Mouse (Mus musculus) right cerebral cortex, adult 2 months (tissue): Measurements from ENCODE around the gene Hspa2.

ENCODE experiments used
- DNase-seq, 2 experiments: peaks; one replicate each; pipeline ENCODE4 v3.0.0; 2021 to 2022; ENCODE audit warnings: low spot score in 2 of 2

The Hspa2 gene

GRCm38 (mm10) chr12:76403886-76404537, at the start of gene Hspa2:
Gene Hspa2 (plus strand): TSS chr12:76404176.
- DNase-seq: peak; percentile 100

DNA sequence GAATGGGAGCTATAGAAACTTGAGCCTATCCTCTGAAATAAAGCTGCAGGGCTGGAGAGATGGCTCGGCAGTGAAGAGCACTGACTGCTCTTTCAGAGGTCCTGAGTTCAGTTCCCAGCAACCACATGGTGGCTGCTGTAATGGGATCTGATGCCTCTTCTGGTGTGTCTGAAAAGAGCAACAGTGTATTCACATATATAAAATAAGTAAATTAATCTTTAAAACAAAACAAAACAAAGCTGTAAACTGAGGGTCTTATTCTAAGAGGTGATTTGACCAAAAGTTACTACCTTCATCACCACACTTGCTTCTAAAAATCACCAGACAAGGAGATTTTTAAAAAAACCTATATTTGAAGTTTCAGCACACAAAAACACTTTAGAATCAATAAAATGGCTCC, 43.1 kb upstream of the Hspa2 start:
- no peak for DNase-seq

GRCm38 (mm10) chr12:76361405-76362302, 42.3 kb upstream of the Hspa2 start:
- DNase-seq: no peak

GRCm38 (mm10) chr12:76362303-76362676, 41.7 kb upstream of the Hspa2 start:
- DNase-seq: no peak

DNA sequence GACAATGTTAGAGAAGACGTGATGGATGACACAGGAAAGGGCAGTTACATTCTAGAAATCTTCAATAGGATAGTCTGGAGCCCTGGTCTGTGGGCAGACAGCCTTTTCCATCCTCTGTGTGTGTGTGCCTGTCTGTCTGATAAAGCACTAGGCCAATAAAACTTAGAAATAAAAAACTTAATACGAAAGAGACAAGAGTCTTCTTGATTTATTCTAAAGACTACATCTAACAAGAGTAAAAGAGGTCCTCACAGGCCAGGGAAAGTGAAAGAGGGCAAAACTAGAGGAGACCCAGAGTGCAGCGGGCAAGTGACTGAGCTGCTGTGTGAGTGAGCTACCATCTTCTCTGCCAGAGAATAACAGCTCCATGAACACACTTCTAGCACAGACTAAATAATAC, 37.7 kb upstream of the Hspa2 start:
- no peak for DNase-seq

DNA sequence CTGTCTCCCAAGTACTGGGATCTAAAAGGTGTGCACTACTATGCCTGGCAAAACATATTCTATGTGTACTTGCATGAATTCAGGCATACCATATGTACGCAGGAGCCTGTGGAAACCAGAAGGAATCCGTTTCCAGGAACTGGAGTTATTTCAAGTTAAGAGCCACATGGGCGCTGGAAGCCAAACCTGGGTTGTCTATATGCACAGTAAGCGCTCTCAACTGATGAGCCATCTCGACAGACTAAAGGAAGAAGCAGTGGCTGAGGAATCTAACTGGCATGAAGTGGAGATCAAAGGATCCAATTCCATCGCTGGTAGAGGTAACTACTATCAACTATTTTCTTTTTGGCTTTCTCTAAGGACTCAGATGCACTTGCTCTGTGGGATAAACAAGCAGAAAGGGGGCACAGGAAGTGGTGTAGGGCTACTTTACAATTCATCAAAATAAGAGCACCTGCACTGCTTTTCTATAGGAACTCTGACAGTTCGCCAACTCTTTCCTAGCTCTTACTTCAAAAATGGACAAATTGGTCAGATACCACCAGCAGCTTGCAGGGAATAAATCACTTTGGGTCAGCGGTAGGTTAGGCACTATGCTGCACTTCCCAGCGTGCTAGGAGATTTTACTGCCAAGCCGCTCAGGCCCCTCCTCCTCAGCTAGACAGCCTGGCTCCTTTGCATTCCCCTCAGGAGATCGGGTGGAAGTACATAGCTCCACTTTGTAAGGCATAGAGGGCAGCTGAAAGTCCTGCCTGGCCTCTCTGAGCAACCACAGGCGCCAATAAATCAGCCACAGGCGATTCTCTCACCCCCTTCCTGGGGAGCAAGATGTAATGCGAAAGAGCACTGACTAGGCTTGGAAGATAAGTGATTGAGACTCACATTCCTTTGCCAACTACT, 36.6 kb upstream of the Hspa2 start:
- DNase-seq: no peak

DNA sequence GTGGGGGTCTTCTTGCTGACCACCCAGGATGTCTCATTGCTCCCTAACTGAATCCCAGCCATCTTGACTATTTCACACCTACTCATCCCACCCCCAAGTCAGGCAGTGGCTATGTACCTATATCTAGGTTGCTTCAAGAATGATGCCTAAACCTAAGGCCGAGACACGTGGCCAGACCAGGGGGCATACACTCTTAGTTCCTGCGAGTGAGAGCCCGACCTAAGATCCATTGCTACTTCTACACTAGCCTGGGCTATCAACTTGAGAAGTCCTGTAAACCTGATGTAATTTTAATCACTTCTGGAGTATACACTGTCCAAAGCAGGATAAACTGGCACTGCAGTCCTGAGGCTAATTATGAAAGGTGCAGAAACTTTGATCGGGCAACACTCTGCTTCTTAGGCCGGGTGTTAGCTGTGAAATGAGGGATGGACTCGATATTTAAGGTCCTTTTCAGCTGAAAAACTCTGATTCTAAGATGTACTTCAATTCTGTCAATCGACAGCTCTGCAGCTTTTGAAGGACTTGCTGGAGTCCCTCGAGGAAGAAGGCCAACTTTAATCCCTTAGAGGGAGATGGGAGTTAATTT, 35.7 kb upstream of the Hspa2 start:
- no peak for DNase-seq

GRCm38 (mm10) chr12:76368790-76369205, 35.2 kb upstream of the Hspa2 start:
- peak in 1 of 2 experiments; percentile 29 for DNase-seq

GRCm38 (mm10) chr12:76369206-76369977, 34.6 kb upstream of the Hspa2 start, which contains the start of gene Zbtb25:
Gene Zbtb25 (minus strand): TSS chr12:76369602.
- peak; percentile 78 to 87 for DNase-seq

DNA sequence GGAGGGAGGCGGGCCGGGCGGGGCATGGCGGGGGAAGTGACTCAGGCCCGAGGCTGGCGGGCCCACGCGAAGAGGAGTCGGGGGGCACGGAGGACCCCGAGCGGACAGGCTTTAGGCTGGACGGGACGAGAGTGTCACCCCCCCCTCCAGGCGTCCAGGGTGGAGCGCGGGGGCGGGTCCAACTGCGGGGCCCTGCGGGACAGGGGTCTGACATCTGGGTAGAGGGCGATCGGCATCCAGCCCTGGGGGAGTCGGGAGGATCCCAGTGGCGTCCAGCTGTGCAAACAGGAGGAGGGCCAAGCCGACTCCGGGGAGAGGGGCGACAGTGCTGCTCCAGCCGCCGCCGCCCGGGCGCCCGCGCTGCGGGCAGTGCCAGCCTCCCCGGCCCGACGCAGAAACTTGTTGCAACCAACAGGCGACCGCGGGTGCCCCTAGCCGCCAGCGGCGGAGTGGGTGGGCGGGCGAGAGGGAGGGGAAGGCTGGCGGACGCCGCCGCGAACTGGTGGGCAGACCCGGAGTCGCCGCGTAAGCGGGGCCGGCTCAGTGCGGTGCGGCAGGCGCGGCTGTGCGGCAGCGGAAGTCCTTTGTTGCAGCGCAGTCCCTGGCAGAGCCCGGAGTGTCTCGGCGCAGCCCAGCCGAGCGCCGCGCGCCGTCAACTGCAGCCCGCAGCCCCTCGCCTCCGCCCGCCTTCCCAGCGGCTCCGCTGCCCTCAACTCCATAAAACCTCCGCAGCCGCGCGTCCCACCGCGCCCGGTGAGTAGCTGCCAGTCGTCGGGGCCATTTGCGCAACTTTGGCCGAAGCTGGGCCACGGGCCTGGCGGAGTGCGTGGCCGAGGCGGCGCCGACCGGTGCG, 33.8 kb upstream of the Hspa2 start, which contains the start of gene Zbtb1:
Zbtb1 (plus strand) TSS at position 289 of the 853 bp plus-strand sequence.
- DNase-seq: peak; percentile 77 to 85

- DNase-seq: peak; percentile 59 to 70
These were observed 33.0 kb upstream of the Hspa2 start for GRCm38 (mm10) chr12:76370831-76371571.

- no peak for DNase-seq
These were observed 31.9 kb upstream of the Hspa2 start for GRCm38 (mm10) chr12:76372046-76372445.

DNA sequence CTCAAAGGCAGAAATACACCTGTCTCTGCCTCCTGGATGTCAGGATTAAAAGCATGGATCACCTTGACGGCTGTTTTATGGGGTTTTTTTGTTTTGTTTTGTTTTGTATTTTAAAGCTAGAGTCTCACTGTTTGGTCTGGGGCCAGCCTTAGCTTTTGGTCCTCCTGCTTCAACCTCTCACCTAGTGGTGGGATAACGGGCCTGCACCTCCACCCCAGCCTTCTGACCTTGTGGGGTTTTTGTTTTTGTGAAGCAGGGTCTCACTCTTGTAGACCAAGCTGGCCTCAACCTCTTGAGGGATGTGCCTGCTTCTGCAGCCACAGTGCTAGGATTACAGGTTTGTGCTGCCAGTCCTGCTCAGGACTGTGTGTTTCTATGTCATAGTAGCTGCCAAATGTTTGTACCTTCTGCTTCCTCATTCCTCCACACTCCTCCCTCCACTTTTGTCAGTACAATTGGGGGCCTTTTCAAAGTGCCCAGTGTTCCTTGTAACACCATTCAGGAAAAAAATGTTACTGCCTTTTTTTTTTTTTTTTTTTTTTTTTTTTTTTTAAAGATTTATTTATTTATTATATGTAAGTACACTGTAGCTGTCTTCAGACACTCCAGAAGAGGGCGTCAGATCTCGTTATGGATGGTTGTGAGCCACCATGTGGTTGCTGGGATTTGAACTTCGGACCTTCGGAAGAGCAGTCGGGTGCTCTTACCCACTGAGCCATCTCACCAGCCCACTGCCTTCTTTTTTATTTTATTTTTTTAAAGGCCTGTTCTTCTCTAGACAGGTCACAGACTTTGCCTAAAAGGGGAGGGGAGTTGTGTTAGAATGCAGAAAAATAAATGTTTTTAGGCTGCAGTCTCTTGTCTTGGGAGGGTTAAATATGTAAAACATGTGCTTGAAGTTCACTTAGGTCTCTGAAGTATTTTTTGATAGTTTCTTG, 30.8 kb upstream of the Hspa2 start:
- no peak for DNase-seq

DNA sequence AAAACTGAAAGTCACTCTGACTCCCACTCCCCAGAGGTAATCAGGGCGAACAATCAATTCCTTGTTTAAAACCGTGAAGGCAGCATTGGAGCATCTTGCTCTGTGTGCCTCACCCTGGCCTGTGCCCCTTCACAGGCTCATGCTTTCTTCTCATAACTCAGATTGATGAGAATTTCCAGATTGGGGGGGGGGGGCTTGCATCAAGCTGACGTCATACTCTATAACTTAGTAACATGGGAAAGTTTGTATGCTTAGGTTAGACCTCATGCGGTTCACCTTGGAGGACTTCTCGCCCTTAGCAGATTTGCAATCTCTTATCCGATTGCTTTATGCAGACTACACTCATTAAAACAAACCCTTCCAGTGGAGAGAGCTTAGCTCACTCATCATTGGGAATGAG, 30.0 kb upstream of the Hspa2 start:
- no peak for DNase-seq

DNA sequence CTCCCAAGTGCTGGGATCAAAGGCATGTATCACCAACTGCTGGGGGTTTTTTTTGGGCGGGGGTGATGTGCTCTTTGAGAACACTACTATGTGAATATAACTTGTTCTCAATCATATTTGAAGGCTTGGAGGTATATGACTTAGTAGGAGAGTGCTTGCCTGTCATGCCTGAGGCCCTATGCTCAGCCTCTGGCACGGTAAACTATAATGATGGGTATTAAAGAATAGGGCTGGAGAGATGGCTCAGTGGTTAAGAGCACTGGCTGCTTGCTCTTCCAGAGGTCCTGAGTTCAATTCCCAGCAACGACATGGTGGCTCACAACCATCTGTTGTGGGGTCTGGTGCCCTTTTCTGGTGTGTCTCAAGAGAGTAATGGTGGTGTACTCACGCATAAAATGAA, 29.1 kb upstream of the Hspa2 start:
- DNase-seq: no peak

DNA sequence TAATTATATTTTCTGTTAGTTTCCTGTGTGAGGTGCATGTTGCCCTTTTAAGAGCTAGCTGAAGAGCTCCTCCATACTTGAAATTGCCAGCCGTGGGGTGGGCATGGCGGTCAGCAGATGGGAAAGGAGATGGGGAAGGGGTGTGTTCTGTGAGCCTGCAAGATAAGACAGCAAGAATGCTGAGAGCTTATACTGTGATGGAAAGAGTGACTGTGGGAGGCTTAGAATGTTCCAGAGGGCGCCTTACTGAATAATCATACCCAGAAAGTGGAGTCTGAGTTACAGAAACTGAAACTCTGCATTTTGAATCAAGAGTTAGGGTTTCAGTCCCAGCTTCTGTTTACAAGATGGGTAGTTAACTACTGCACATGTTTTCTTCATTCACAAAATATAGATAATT, 28.5 kb upstream of the Hspa2 start:
- no peak for DNase-seq

- no peak for DNase-seq
These were observed 27.3 kb upstream of the Hspa2 start for GRCm38 (mm10) chr12:76376649-76377048.

DNA sequence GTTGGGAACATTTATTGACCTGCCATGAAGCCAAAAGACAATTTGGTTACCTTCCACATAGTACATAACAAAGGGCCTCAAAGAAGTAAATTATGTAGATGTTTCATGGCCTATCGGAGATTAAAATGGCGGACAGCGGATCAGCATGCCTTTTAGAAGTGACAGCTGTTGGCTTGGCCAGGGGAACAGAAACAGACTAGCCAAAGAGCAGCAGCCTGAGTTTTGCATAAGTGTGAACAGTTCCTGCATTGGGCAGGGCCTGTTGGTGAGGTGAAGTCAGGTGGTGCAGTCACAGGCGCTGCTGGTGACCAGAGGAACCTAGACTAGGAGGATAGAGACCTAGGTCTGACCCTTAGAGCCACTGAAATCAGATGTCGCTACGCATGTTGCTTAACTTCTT, 26.9 kb upstream of the Hspa2 start:
- DNase-seq: no peak
